Mouse (Mus musculus) liver, embryonic 12.5 days (tissue): ENCODE results near the gene Scn4a. TPM values are rescaled to one million over a fixed set of nuclear protein-coding genes. Genes with fewer than 3 reads are reported as not detected.

Source experiments
- ATAC-seq: fragments of 200-750 bp; cut with Nextera tagmentation; 2 replicates; pipeline ENCODE4 v1.8.0; 2017; ENCODE audit warnings: moderate number of reproducible peaks, mild to moderate bottlenecking, moderate library complexity
- H3K27ac ChIP-seq: fragments of 300-500 bp; sonication (generic); 2 replicates; pipeline ENCODE4 v1.5.1; 2016; ENCODE audit warnings: mild to moderate bottlenecking
- H3K27me3 ChIP-seq: fragments of 300-500 bp; sonication (generic); replicated peaks from 2 replicates; pipeline ENCODE4 v1.6.1; 2016; ENCODE audit warnings: mild to moderate bottlenecking, moderate library complexity
- H3K36me3 ChIP-seq: fragments of 300-500 bp; sonication (generic); 2 replicates; pipeline ENCODE4 v1.6.1; 2016; ENCODE audit warnings: mild to moderate bottlenecking, moderate library complexity
- H3K4me1 ChIP-seq: fragments of 300-500 bp; sonication (generic); 2 replicates; pipeline ENCODE4 v1.6.1; 2016
- H3K4me2 ChIP-seq: fragments of 300-500 bp; sonication (generic); 2 replicates; pipeline ENCODE4 v1.6.1; 2016; ENCODE audit warnings: mild to moderate bottlenecking, moderate library complexity
- H3K4me3 ChIP-seq: fragments of 300-500 bp; sonication (generic); 2 replicates; pipeline ENCODE4 v1.5.1; 2016; ENCODE audit warnings: mild to moderate bottlenecking, moderate library complexity
- H3K9ac ChIP-seq: fragments of 300-500 bp; sonication (generic); 2 replicates; pipeline ENCODE4 v1.6.1; 2016; ENCODE audit warnings: mild to moderate bottlenecking, moderate library complexity
- H3K9me3 ChIP-seq: fragments of 300-500 bp; sonication (generic); replicated peaks from 2 replicates; pipeline ENCODE4 v1.6.1; 2016; ENCODE audit warnings: mild to moderate bottlenecking, moderate library complexity
- WGBS: fragments of 180-500 bp; shearing (Covaris S2); methylation state at CpG from one replicate; pipeline ENCODE4 v1.1.7; 2016; ENCODE audit not compliant: insufficient replicate concordance; 5-methylcytosine and 5-hydroxymethylcytosine counted together
- polyA plus RNA-seq: library from polyadenylated mRNA; unstranded; fragments of >200 nt; fragmentation: Nextera tagmentation; extraction: Ambion mirVana; gene quantifications from 2 replicates; pipeline ENCODE4 v1.2.1, GENCODE M21; 2016

The Scn4a gene
- polyA plus RNA-seq, 1 experiment from 2014 or later, result not detected

DNA sequence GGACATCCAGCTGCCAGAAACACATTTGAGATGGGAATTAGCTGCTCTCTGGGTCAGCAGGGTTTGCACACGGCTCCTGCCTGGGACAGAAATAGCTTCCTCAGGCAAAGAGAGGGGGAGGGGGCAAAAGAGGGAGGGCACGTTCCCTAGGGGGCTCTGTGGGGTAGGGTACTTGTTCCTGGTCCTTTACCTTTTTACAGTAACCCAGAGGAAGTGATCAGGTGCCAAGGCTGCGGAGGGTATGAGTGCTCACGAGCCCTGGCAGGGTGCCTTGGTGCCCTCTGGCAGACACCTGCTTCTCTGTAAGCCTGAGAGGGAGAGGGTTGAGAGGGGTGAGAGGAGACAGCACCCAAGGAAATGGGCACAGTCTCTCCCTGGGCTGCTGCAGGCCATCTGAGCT is 20.6 kb downstream of the Scn4a start:
- H3K4me1 ChIP-seq, result peaks cover 11% of the 10 kb centered on the region
- no peak overlapping the region for H3K4me3 ChIP-seq
- WGBS, result 46% methylated on average over 4 of the region's 4 CpGs

DNA sequence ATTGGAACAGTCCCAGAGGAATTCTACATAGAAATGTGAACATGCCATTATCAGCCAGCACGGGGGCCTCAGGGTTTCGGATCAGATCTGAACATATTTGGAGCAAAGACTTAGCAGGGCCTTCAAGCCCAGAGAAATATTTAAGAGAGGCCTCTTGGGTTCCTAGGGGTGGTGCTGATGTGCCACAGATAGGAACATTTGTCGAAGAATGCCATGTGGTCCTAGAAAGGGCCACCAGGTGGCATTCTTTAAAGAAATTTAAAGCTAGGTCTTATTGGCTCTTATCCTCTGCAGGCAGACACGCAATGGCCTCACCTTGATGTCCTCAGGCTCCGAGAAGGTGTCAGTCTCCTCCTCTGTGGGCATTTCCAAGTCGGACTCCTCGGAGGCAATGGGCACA is 23.4 kb downstream of the Scn4a start:
- H3K4me3 ChIP-seq, result no peak overlapping the region
- WGBS, result 44% methylated on average over 7 of the region's 7 CpGs
- no peaks in the 10 kb centered on the region for H3K36me3 ChIP-seq
- peaks cover 11% of the 10 kb centered on the region for H3K4me1 ChIP-seq
- no peak overlapping the region for H3K27ac ChIP-seq
- no peaks in the 10 kb centered on the region for H3K9me3 ChIP-seq
- H3K9ac ChIP-seq, result no peak overlapping the region
- ATAC-seq, result no peak
- H3K27me3 ChIP-seq, result peaks cover 7% of the 10 kb centered on the region
- no peak overlapping the region for H3K4me2 ChIP-seq

More for the DNA sequence above, 20.6 kb downstream of the Scn4a start:
- Histone ChIP-seq H3K9ac (no peak overlapping the region), H3K27ac (no peak overlapping the region), H3K27me3 (peaks cover 4% of the 10 kb centered on the region), H3K4me2 (no peak overlapping the region), H3K9me3 (no peaks in the 10 kb centered on the region), H3K36me3 (no peaks in the 10 kb centered on the region)
- no peak for ATAC-seq

DNA sequence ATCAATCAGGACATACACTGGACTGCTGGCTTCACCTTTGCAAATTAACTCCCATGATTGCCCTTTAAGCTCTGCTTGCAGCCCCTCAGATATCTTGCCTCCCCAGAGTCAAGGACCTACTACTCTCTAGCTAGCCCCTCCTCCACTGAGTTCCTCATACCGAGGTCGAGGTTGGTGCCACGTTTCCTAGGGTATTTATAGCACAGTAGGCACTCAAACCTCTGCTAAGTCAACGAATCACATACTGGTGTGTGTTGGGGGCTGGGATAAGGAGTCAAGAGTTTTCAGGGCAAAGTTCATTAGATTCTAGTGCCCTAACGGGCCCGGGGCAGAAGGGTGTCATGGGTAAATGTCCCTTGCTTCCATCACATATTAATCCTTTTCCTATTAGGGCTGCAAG is 24.0 kb downstream of the Scn4a start:
- H3K9me3 ChIP-seq, result no peaks in the 10 kb centered on the region
- H3K36me3 ChIP-seq, result no peaks in the 10 kb centered on the region
- H3K4me2 ChIP-seq, result no peak overlapping the region
- H3K4me1 ChIP-seq, result peaks cover 11% of the 10 kb centered on the region
- ATAC-seq, result no peak
- peaks cover 7% of the 10 kb centered on the region for H3K27me3 ChIP-seq
- no peak overlapping the region for H3K4me3 ChIP-seq
- H3K9ac ChIP-seq, result no peak overlapping the region
- no peak overlapping the region for H3K27ac ChIP-seq
- WGBS, result 18% methylated on average over 6 of the region's 6 CpGs

DNA sequence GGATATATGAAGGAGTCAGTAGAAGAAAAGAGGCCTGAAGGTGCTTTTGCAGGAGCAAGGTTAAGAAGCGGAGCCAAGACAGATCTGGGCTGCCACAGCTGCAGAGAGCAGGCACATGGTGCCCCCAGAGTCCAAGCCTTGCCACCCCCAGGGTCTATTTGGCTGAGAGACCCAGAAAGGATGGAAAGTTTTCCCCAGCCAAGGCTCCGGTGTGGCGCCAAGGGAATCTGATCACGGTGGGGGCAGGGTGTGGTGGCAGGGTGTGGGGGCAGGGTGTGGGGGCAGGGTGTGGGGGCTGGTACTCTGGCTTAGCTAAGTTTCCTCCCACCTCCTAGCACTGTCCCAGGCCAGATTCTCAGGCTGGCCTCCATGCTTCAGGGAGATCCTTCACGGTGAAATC is 24.6 kb downstream of the Scn4a start:
- Histone ChIP-seq H3K4me2 (no peak overlapping the region), H3K4me1 (peaks cover 11% of the 10 kb centered on the region), H3K9ac (no peak overlapping the region), H3K9me3 (no peaks in the 10 kb centered on the region), H3K27me3 (peaks cover 7% of the 10 kb centered on the region), H3K4me3 (no peak overlapping the region), H3K36me3 (no peaks in the 10 kb centered on the region), H3K27ac (no peak overlapping the region)
- WGBS, result 44% methylated on average over 5 of the region's 5 CpGs
- no peak for ATAC-seq

DNA sequence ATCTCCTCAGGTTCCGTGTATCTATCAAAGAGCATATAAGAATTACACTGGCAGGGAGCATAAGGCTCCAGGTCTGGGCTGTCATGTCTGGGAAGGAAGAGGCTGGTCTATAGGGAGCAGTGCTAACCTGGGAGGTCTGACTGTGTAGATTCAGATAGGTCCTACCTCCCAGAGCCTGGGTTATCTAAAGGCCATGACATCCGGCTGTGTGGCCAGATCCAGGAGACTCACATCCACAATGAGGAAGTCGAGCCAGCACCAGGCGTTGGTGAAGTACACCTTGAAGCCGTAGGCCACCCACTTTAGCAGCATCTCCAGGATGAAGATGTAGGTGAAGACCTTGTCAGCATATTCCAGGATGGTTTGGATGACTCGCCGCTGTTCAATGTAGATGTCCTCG is 26.6 kb downstream of the Scn4a start:
- Histone ChIP-seq H3K27ac (no peak overlapping the region), H3K27me3 (peaks cover 7% of the 10 kb centered on the region), H3K36me3 (no peaks in the 10 kb centered on the region), H3K4me2 (no peak overlapping the region), H3K4me1 (peaks cover 11% of the 10 kb centered on the region), H3K9me3 (no peaks in the 10 kb centered on the region), H3K9ac (no peak overlapping the region), H3K4me3 (no peak overlapping the region)
- no peak for ATAC-seq
- WGBS, result 40% methylated on average over 8 of the region's 8 CpGs

DNA sequence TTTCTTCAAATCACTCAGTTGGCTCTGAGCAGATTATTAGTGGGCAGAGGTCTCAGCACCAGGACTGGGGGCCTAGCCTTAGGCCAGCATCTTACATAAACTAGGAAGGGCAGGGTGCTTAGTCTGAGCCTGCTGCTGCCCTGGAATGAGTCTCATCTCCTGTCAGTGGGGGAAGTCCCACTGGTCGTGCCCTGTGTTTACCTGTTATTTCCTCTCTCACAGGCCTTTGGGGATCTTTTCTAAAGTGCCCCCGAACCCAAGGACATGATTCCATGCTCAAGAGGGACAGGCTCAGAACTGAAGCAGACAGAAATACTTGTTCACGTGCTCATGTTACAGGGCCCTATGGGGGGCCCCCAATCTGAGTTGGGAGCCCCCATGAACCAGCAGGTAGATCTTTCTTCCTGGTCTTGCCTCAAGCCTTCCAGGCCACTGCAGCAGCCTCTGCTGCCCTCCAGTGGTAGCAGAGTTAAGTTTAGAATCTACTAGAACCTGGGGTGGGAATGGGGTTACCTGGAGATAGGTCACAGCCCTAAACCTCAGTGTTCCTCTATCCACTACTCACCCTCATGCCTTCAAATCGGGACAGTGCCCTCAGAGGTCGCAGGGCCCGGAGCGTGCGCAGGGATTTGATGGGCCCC is 27.4 kb downstream of the Scn4a start:
- Histone ChIP-seq H3K36me3 (no peaks in the 10 kb centered on the region), H3K4me3 (no peak overlapping the region), H3K9ac (no peak overlapping the region), H3K4me1 (peaks cover 11% of the 10 kb centered on the region), H3K27ac (no peak overlapping the region), H3K27me3 (peaks cover 7% of the 10 kb centered on the region), H3K9me3 (no peaks in the 10 kb centered on the region), H3K4me2 (no peak overlapping the region)
- 56% methylated on average over 8 of the region's 8 CpGs for WGBS
- ATAC-seq, result no peak

DNA sequence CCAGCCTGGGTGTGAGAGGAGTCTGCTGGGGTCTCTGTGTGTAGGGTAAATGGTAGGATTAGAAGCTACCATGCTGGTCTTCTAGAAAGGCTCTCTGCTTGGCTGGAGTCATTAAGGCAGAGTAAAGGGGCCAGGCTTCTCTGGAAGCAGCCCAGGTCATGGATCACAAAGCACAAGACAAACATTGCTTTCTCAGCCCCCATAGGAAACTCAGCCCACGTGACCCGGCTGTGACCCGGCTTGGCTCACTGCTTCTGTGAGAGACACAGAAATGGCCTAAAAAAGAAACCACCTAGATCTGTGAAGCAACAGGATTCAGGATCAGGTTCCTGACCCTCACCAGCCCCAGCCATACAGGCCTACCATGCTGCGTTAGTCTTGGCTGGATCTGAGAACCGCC is 28.2 kb downstream of the Scn4a start:
- Histone ChIP-seq H3K4me1 (peaks cover 11% of the 10 kb centered on the region), H3K27me3 (peaks cover 7% of the 10 kb centered on the region), H3K9me3 (no peaks in the 10 kb centered on the region), H3K36me3 (no peaks in the 10 kb centered on the region), H3K27ac (no peak overlapping the region), H3K4me2 (no peak overlapping the region), H3K4me3 (no peak overlapping the region), H3K9ac (no peak overlapping the region)
- 70% methylated on average over 5 of the region's 5 CpGs for WGBS
- ATAC-seq, result no peak

DNA sequence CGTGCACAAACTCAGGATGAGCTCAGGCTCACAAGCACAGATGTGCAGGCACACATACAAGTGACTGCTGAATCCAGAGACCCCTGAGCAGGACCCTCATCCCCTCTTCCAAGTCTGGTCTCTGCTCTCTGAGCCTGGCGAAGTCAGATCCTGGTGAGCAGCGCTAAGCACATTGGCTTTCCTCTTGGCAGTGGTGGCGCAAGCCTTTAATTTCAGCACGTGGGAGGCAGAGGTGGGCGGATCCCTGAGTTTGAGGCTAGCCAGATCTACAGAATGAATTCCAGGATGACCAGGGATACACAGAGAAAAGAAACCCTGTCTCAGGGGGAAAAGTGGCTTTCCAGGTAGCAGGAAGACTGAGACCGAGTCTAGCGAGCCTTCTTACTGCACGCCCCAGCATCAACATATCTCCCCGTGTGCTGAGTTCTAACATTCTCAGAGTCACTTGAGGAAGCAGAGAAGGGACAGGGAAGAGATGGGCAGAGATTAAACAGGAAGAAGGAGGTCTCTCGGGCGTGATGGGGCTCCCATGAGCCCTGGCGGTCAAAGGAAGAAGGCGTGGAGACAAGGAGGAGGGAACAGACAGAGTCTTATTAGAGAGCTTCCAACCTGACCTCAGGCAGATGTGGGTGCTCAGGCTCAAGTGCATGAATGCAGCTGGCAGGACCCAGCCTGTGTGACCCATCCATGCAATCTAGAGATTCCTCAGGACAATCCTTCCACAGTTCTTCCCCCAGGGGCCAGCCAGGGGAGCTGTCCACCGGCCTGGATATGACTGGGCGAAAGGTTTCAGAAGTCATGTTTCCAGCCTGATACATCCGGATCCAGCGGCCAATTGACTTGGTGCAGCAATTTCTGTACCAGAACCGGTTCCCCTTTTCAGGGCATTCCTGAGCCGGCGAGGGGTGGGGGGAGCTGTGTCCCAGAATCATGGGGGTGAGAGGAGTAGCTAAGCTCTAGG is 34.4 kb downstream of the Scn4a start:
- Histone ChIP-seq H3K36me3 (no peaks in the 10 kb centered on the region), H3K9me3 (no peaks in the 10 kb centered on the region), H3K9ac (no peak overlapping the region), H3K27ac (no peak overlapping the region), H3K4me2 (no peak overlapping the region), H3K27me3 (no peaks in the 10 kb centered on the region), H3K4me3 (no peak overlapping the region), H3K4me1 (peaks cover 13% of the 10 kb centered on the region)
- WGBS, result 48% methylated on average over 21 of the region's 21 CpGs
- ATAC-seq, result no peak

DNA sequence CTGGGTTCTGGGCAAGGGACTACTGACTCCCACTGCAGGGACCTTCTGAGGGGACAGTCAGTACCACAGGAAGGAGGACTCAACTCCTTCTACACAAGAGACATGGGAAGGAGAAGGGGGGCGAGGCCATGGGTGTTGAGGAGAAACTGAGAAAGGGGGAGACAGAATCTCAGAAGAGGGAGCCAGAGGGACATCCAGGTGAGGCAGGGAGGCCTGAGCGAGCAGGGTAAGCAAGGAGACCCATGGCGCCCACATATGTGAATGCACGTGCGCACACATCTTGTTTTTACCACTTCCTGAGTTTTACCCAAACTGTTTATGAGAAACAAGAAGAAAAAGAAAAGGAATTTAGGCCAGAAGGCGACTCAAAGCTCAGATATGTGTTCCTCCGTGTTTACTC is 35.3 kb downstream of the Scn4a start:
- H3K4me1 ChIP-seq, result peaks cover 15% of the 10 kb centered on the region
- no peak overlapping the region for H3K27ac ChIP-seq

DNA sequence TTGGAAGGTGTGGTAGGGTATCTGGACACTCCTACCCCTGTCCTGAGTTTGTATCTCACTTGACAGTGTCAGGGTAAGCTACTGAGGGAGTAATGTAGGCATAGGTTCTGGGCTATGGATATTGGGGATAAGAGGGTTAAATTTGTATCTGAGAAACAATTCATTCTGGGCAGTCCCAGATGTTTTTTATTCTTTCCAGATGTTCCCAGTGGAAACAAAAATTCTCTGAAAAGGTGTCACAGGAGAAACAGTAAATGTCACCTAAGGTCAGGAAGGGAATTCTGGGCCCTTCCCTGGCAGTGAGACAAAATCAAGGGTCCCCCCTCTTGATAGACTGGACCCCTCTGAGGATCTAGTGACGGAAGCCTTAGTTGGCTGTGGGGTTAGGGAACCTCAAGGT is 36.7 kb downstream of the Scn4a start:
- 0 out of 2 replicates have a peak, but pooled peaks cover 4% of the 10 kb centered on the region for H3K27me3 ChIP-seq
- no peak overlapping the region for H3K27ac ChIP-seq
- no peak overlapping the region for H3K4me3 ChIP-seq
- no peaks in the 10 kb centered on the region for H3K9me3 ChIP-seq
- WGBS, result 61% methylated on average over 1 of the region's 1 CpGs
- no peak overlapping the region for H3K4me2 ChIP-seq
- peaks cover 15% of the 10 kb centered on the region for H3K4me1 ChIP-seq
- no peak for ATAC-seq
- no peaks in the 10 kb centered on the region for H3K36me3 ChIP-seq
- no peak overlapping the region for H3K9ac ChIP-seq

More for the DNA sequence above, 35.3 kb downstream of the Scn4a start:
- WGBS, result 65% methylated on average over 7 of the region's 7 CpGs
- Histone ChIP-seq H3K4me2 (no peak overlapping the region), H3K4me3 (no peak overlapping the region), H3K9ac (no peak overlapping the region), H3K36me3 (no peaks in the 10 kb centered on the region), H3K27me3 (no peaks in the 10 kb centered on the region), H3K9me3 (no peaks in the 10 kb centered on the region)
- no peak for ATAC-seq

DNA sequence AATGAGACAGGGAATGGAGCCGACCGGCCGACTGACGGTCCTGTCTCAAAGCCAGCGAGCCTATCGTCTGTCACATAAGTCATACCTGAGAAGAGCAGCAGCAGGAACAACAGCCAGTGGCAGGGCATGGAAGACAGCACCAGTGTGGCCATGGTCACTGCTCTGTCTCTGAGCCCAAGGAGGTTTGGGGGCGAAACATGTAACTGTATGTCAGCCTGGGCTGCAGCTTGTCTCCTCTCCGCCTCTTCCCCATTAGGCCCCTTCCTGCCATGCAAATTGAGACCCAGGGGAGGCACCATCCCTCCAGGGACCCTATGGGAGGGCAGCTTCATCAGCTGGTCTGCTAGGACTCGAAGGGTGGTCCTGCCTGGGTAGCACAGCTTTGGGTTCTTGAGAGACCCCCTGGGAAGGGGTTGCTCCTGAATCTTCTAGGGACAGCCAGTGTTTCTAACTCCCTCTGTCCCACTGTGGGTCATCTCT is 38.7 kb downstream of the Scn4a start, which contains the start of gene Cd79b:
Gene Cd79b (minus strand): TSS at position 430 of the 480 bp plus-strand sequence.
- Histone ChIP-seq H3K4me1 (peaks cover 15% of the 10 kb centered on the region), H3K36me3 (no peaks in the 10 kb centered on the region), H3K9me3 (no peaks in the 10 kb centered on the region), H3K27ac (0 out of 2 replicates have a peak within 1 kb of the TSS, but pooled peaks have one; percentile 11), H3K27me3 (0 out of 2 replicates have a peak, but pooled peaks cover 4% of the 10 kb centered on the region), H3K4me3 (peak within 1 kb of the TSS; percentile 14; the same call in 1 of the 2 replicates), H3K9ac (no peak within 1 kb of the TSS), H3K4me2 (peak within 1 kb of the TSS; percentile 36)
- ATAC-seq, result no peak
- 39% methylated on average over 9 of the region's 9 CpGs for whole genome bisulfite sequencing

DNA sequence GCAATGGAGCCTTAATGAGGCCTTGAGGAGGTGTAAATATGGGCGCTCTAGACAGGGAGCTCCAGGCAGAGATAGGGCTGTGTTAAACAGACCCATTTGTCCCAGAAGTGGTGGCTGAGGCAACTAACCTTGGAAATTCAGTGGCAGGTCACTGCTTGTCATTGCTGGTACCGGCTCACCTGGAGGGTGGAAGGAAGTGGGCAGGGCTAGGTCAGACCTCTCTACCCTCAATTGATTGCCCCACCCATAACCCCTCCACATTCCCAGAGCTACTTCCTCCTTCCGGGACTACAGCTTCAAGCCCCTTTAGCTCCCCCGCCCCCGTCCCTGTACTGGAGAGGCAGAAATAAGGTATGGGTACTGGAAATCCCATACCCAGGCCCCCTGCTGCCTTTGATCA is 39.6 kb downstream of the Scn4a start:
- H3K36me3 ChIP-seq, result no peaks in the 10 kb centered on the region
- H3K4me1 ChIP-seq, result peaks cover 15% of the 10 kb centered on the region
- no peak for ATAC-seq
- no peak overlapping the region for H3K4me3 ChIP-seq
- 30% methylated on average over 5 of the region's 5 CpGs for WGBS
- no peak overlapping the region for H3K27ac ChIP-seq
- no peak overlapping the region for H3K9ac ChIP-seq
- H3K4me2 ChIP-seq, result peak overlapping the region; percentile 36
- H3K27me3 ChIP-seq, result 0 out of 2 replicates have a peak, but pooled peaks cover 4% of the 10 kb centered on the region
- no peaks in the 10 kb centered on the region for H3K9me3 ChIP-seq
